Mouse (Mus musculus) cerebellum, adult (tissue): Measurements from ENCODE around the gene Plekhm2.

Experiments used
- ATAC-seq: cut with Nextera tagmentation; 2 replicates; pipeline ENCODE4 v1.9.2; 2017; ENCODE audit warnings: mild to moderate bottlenecking, moderate library complexity, mixed read lengths; ENCODE audit not compliant: insufficient number of reproducible peaks, low FRiP score, low TSS enrichment

The Plekhm2 gene

DNA sequence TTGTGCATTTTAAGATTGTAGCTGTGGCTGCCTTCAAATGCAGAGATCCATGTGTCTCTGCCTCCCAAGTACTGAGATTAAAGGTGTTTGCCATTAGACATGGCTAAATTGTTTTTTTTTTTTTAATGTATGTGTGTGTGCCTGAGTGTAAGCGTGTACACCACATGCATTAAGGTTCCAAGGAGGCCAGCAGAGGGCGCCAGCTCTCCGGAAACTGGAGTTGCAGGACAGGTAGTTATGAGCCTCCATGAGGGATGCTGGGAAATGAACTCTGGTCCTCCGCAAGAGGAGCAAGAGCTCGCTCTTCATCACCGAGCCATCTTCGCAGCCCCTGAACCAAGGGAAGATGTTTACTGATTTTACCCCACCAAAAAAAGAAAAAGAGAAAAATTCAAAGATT lies 87.8 kb downstream of the Plekhm2 start:
- ATAC-seq = no peak

- no peak for ATAC-seq
These were observed 88.3 kb downstream of the Plekhm2 start for GRCm38 (mm10) chr4:141576404-141576803.
